Mouse (Mus musculus) liver, embryonic 16.5 days (tissue): ENCODE results near the gene Prpf40a. TPM values are rescaled to one million over a fixed set of nuclear protein-coding genes. Genes with fewer than 3 reads are reported as not detected.

Source experiments
- ATAC-seq: fragments of 200-750 bp; cut with Nextera tagmentation; 2 replicates; pipeline ENCODE4 v1.8.0; 2017; ENCODE audit warnings: low read depth, mild to moderate bottlenecking, moderate number of reproducible peaks, moderate library complexity
- H3K27ac ChIP-seq: fragments of 300-500 bp; sonication (generic); 2 replicates; pipeline ENCODE4 v1.5.1; 2014; ENCODE audit warnings: mild to moderate bottlenecking, low read length
- H3K27me3 ChIP-seq: fragments of 300-500 bp; sonication (generic); 2 replicates; pipeline ENCODE4 v1.6.1; 2014; ENCODE audit warnings: low read depth, low read length, mixed read lengths; ENCODE audit not compliant: control insufficient read depth, insufficient read depth
- H3K36me3 ChIP-seq: fragments of 300-500 bp; sonication (generic); 2 replicates; pipeline ENCODE4 v1.6.1; 2014; ENCODE audit warnings: mild to moderate bottlenecking; ENCODE audit not compliant: control insufficient read depth, insufficient read depth
- H3K4me1 ChIP-seq: fragments of 300-500 bp; sonication (generic); 2 replicates; pipeline ENCODE4 v1.6.1; 2014; ENCODE audit warnings: low read depth, low read length, mixed read lengths; ENCODE audit not compliant: control insufficient read depth
- H3K4me2 ChIP-seq: fragments of 300-500 bp; sonication (generic); 2 replicates; pipeline ENCODE4 v1.6.1; 2014; ENCODE audit warnings: low read depth, low read length, mixed read lengths
- H3K4me3 ChIP-seq: fragments of 300-500 bp; sonication (generic); 2 replicates; pipeline ENCODE4 v1.5.1; 2014; ENCODE audit warnings: low read depth, mild to moderate bottlenecking, low read length
- H3K9ac ChIP-seq: fragments of 300-500 bp; sonication (generic); 2 replicates; pipeline ENCODE4 v1.6.1; 2014; ENCODE audit warnings: low read depth, low read length
- H3K9me3 ChIP-seq: fragments of 300-500 bp; sonication (generic); replicated peaks from 2 replicates; pipeline ENCODE4 v1.6.1; 2016; ENCODE audit warnings: low read length; ENCODE audit not compliant: control insufficient read depth
- WGBS: fragments of 180-500 bp; shearing (Covaris S2); extraction: QIAGEN DNeasy Blood & Tissue Kit; methylation state at CpG from one replicate; pipeline ENCODE4 v1.1.7; 2014; ENCODE audit not compliant: insufficient replicate concordance; 5-methylcytosine and 5-hydroxymethylcytosine counted together
- polyA plus RNA-seq: library from polyadenylated mRNA; unstranded; fragments of >200 nt; fragmentation: Nextera tagmentation; extraction: Ambion mirVana; gene quantifications from 2 replicates; pipeline ENCODE4 v1.2.1, GENCODE M21; 2015

Gene Prpf40a
- polyA plus RNA-seq, 1 experiment from 2014 or later = 54.4 TPM

DNA sequence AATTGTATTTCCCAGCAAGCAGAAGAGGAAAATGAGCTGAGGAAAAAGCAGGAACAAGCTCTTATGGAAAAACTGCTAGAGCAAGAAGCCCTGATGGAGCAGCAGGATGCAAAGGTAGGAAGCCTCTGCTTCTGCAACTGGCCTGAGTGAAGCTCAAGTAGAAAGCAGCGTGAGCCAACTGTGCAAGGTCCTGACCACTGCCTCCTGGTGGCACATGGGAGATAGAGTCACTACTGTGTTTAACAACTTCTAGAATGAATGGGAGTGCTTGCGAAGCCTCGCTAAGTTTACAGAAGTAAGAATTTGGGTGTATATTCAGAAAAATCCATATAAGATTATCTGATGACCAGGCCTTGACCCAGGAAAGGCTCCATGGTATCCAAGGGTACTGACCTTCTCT is 65.1 kb downstream of the Prpf40a start:
- no peak for ATAC-seq
- H3K9ac ChIP-seq = no peak overlapping the region
- no peaks in the 10 kb centered on the region for H3K36me3 ChIP-seq
- 67% methylated on average over 3 of the region's 3 CpGs for WGBS
- H3K4me1 ChIP-seq = no peaks in the 10 kb centered on the region
- no peak overlapping the region for H3K4me3 ChIP-seq
- H3K27me3 ChIP-seq = no peaks in the 10 kb centered on the region
- no peaks in the 10 kb centered on the region for H3K9me3 ChIP-seq
- H3K4me2 ChIP-seq = no peak overlapping the region
- H3K27ac ChIP-seq = no peak overlapping the region

DNA sequence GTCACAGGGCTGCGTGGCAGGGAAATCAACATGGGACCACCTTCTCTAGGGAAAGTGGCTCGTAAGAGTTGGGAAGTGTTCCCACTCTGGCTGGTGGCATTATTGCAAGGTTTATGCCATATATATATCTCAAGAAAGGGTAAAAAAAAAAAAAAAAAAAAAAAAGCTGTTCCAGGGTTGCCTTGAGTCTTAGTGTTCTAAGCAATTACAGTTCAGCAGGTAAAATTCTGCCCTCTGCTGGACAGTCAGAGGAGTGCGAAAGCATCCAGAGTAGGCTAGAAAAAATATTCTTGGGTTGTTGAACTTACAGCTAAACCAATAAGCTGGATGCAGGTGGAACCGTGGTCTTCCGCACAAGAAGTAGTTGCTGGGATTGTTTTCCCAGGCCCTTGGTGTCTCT is 69.3 kb downstream of the Prpf40a start:
- H3K27me3 ChIP-seq = no peaks in the 10 kb centered on the region
- H3K9ac ChIP-seq = no peak overlapping the region
- H3K27ac ChIP-seq = no peak overlapping the region
- H3K4me3 ChIP-seq = no peak overlapping the region
- no peak for ATAC-seq
- H3K36me3 ChIP-seq = no peaks in the 10 kb centered on the region
- no peaks in the 10 kb centered on the region for H3K4me1 ChIP-seq
- WGBS = 56% methylated on average over 5 of the region's 5 CpGs
- no peaks in the 10 kb centered on the region for H3K9me3 ChIP-seq
- no peak overlapping the region for H3K4me2 ChIP-seq

DNA sequence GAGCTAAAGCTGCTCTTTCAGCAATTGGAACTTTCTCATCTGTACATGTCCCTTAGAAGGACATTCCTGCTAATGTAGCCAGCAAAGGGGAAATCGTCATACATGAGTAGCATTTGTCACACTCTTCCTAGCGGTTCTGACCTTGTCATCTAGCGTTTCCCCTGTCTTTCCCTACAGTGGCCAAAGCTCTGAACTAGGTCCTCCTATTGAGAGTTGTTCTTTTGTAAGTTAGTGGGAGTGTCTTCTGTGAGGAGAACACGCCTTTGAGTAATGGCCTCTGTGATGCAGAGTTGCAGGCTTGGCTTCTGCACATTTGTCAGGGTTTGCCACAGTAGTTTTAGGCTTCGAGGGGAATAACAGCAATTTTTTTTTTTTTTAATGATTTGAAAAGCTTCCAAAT is 82.5 kb downstream of the Prpf40a start:
- no peak for ATAC-seq
- WGBS = 59% methylated on average over 5 of the region's 5 CpGs
- H3K9me3 ChIP-seq = no peaks in the 10 kb centered on the region

DNA sequence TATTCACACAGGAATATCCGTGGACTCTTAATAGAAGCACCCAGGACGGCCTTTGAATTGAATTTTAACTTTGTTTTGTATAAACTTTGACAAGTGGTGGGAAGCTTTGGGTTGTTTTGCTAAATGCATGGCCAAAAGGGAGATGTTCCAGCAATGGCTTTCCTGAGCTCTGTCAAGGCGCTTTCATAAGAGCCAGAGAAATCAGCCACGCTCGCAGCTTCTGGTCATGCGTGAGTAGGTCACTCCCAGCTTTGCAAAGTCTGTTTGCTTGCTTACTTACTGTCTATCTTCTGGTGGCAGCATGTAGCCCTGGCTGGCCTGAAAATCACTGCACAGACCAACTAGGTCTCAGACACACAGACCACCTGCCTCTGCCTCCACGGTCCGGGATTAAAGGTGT is 84.6 kb downstream of the Prpf40a start:
- no peak for ATAC-seq
- Histone ChIP-seq H3K27me3 (no peaks in the 10 kb centered on the region), H3K27ac (no peak overlapping the region), H3K4me3 (no peak overlapping the region), H3K4me2 (no peak overlapping the region), H3K36me3 (no peaks in the 10 kb centered on the region; the same call in 1 of the 2 replicates), H3K9me3 (no peaks in the 10 kb centered on the region), H3K9ac (no peak overlapping the region), H3K4me1 (no peaks in the 10 kb centered on the region)
- 77% methylated on average over 8 of the region's 8 CpGs for WGBS

More for the DNA sequence above, 82.5 kb downstream of the Prpf40a start:
- no peak overlapping the region for H3K4me3 ChIP-seq
- no peaks in the 10 kb centered on the region for H3K27me3 ChIP-seq
- H3K9ac ChIP-seq = no peak overlapping the region
- no peaks in the 10 kb centered on the region for H3K4me1 ChIP-seq
- H3K4me2 ChIP-seq = no peak overlapping the region
- H3K36me3 ChIP-seq = no peaks in the 10 kb centered on the region; the same call in 1 of the 2 replicates
- no peak overlapping the region for H3K27ac ChIP-seq

DNA sequence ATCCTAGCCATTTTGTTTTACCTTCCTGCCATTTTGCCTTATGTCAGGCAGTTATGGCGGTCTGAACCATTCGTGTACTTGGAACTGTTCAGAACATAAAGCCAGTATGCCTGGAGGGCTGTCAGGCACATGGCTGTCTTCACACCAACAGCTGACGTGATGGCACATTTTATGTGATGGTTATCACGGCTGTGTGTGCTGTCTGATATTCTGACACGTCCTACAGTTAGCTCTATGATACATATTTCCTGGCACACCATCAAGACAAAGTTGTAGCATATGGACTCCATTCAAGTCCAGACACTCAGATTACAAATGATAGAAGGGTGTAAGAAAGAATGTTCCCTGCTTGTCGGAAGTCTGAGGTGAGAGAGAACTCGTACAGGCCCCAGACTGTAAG is 85.0 kb downstream of the Prpf40a start:
- 62% methylated on average over 7 of the region's 7 CpGs for WGBS
- H3K27me3 ChIP-seq = no peaks in the 10 kb centered on the region
- no peaks in the 10 kb centered on the region for H3K4me1 ChIP-seq
- H3K27ac ChIP-seq = no peak overlapping the region
- H3K4me3 ChIP-seq = no peak overlapping the region
- no peaks in the 10 kb centered on the region for H3K9me3 ChIP-seq
- no peaks in the 10 kb centered on the region; the same call in 1 of the 2 replicates for H3K36me3 ChIP-seq
- no peak overlapping the region for H3K4me2 ChIP-seq
- no peak overlapping the region for H3K9ac ChIP-seq
- ATAC-seq = no peak

DNA sequence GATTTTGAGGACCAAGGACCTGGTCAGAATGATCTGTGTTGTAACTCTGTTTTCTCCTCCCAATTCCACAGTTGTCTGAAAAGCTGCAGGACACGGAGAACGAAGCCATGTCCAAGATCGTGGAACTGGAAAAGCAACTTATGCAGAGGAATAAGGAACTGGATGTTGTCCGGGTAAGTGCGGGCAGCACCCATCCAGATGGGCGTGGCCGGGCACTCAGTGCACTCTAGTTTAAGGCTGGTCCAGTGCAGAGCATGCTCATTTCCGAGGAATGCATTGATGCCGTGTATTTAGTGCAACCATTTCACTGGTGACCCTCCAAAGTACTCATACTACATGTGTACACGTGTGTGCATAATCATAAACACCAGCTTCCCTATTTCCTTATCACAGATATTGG is 85.7 kb downstream of the Prpf40a start:
- H3K4me3 ChIP-seq = no peak overlapping the region
- ATAC-seq = no peak
- no peaks in the 10 kb centered on the region for H3K9me3 ChIP-seq
- H3K4me1 ChIP-seq = no peaks in the 10 kb centered on the region
- 70% methylated on average over 10 of the region's 10 CpGs for WGBS
- no peak overlapping the region for H3K27ac ChIP-seq
- H3K36me3 ChIP-seq = no peaks in the 10 kb centered on the region; the same call in 1 of the 2 replicates
- H3K27me3 ChIP-seq = no peaks in the 10 kb centered on the region
- no peak overlapping the region for H3K4me2 ChIP-seq
- no peak overlapping the region for H3K9ac ChIP-seq

DNA sequence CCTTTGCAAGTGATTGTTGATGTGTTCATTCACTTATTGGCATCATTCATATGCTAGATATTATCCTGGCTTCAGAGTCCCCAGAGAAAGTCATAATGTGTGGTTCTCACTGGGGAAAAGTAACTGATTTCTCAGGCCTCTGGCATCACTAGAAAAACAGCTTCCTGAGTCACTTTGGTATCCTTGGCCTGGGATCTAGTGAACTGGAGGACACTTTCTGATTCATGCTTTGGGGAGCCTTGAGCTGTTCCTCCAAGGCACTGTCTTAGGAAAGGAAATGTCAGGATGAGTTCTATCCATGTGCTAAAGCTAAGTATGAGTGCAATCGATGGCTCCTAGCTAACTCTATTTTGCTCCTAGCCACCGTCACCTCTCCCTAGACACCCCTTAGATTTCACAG is 88.2 kb downstream of the Prpf40a start:
- H3K9me3 ChIP-seq = no peaks in the 10 kb centered on the region
- H3K4me3 ChIP-seq = no peak overlapping the region
- no peak overlapping the region for H3K4me2 ChIP-seq
- H3K27ac ChIP-seq = no peak overlapping the region
- H3K4me1 ChIP-seq = no peaks in the 10 kb centered on the region
- no peaks in the 10 kb centered on the region for H3K27me3 ChIP-seq
- H3K36me3 ChIP-seq = no peaks in the 10 kb centered on the region; the same call in 1 of the 2 replicates
- ATAC-seq = no peak
- WGBS = 60% methylated on average over 2 of the region's 2 CpGs
- no peak overlapping the region for H3K9ac ChIP-seq

DNA sequence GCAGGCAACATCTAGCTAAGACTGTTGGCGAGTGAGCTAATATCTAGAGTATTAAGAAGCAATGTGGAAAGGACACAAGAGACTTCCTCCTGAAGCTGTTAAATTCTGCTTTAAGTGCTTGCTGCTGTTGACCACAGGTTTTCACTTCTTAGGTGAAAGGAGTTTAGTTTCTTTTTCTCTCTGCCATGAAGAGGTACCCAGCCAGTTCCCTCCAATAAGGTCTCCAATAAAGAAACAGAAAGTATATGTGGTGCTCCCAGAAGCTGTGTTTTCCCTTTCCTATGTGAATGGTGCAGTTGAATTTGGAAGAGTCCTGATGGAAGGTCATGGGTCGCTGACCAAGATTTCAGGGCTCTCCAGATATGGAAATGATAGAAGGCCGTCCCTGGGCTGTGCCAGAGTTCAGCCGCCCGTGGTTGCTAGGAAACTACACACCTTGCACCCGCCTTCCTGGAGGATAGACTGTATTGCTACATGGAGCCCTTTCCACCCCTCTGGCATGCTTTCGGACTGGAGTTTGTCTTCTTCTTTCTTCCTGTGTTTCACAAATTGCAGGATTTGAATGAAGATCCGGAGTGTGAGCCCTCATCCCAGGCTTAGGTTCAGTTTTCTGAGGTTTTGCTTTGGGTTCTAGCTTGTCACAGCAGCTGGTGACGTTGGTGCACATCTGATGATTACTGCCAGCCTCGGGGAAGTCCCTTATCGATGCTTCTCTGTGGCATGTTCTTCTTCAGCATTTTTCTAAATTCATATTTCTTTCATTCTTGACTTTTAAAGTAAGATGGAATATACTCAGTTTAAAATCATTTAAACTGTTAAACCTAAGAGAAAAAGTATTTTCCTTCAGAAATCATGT is 89.0 kb downstream of the Prpf40a start:
- H3K4me1 ChIP-seq = no peaks in the 10 kb centered on the region
- H3K27ac ChIP-seq = no peak overlapping the region
- H3K27me3 ChIP-seq = no peaks in the 10 kb centered on the region
- H3K36me3 ChIP-seq = no peaks in the 10 kb centered on the region; the same call in 1 of the 2 replicates
- H3K9me3 ChIP-seq = no peaks in the 10 kb centered on the region
- H3K4me2 ChIP-seq = no peak overlapping the region
- no peak overlapping the region for H3K9ac ChIP-seq
- WGBS = 60% methylated on average over 11 of the region's 11 CpGs
- no peak overlapping the region for H3K4me3 ChIP-seq
- ATAC-seq = no peak

DNA sequence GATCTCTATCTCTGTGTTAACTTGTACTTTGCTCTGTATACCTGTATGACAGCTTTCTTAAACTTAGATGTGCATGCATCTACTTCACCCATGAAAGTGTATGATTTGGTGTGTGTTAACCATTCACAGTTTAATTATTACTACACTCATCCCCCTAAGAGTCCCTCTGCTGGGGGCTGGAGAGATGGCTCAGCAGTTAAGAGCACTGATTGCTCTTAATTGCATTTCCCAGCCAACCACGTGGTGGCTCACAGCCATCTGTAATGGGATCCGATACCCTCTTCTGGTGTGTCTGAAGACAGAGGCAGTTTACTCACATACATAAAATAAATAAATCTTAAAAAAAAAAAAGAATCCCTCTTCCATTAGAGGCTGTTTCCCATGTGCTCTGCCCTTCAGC is 91.0 kb downstream of the Prpf40a start:
- no peaks in the 10 kb centered on the region for H3K36me3 ChIP-seq
- H3K4me3 ChIP-seq = no peak overlapping the region
- WGBS = 60% methylated on average over 2 of the region's 2 CpGs

More for the DNA sequence above, 91.0 kb downstream of the Prpf40a start:
- Histone ChIP-seq H3K9me3 (no peaks in the 10 kb centered on the region), H3K27ac (no peak overlapping the region), H3K27me3 (no peaks in the 10 kb centered on the region), H3K4me1 (no peaks in the 10 kb centered on the region), H3K9ac (no peak overlapping the region), H3K4me2 (no peak overlapping the region)
- ATAC-seq = no peak
